Mouse (Mus musculus): ENCODE results near the gene Kcnq1.

- no peak for TF ChIP-seq CTCF (IDR thresholded peaks at IDR 0.05; ENCODE audit: low read depth)
- TF ChIP-seq EP300 (IDR thresholded peaks at IDR 0.05; ENCODE audit: low read depth) = no peak
Observed at GRCm38 (mm10) chr7:143124902-143125301, 18.7 kb downstream of the Kcnq1 start.
